Mouse (Mus musculus) embryonic facial prominence, embryonic 11.5 days (tissue): ENCODE measurements around the gene Pin1. TPM values are rescaled to one million over a fixed set of nuclear protein-coding genes. Genes with fewer than 3 reads are reported as not detected.
A peak's percentile ranks its signal among the peaks of the same experiment; 100 is the strongest.

Experiments
- ATAC-seq: fragments of 200-750 bp; cut with Nextera tagmentation; replicated peaks from 2 replicates; pipeline ENCODE4 v1.8.0; 2017; ENCODE audit warnings: low read depth; ENCODE audit not compliant: insufficient number of reproducible peaks, low FRiP score, low TSS enrichment
- DNase-seq: peaks from one replicate; pipeline ENCODE4 v3.0.0-alpha.2; 2015; ENCODE audit warnings: low spot score
- H3K27ac ChIP-seq: fragments of 300-500 bp; sonication (generic); replicated peaks from 2 replicates; pipeline ENCODE4 v1.5.1; 2014; ENCODE audit warnings: mild to moderate bottlenecking, low read depth, low read length, control low read depth
- H3K27me3 ChIP-seq: fragments of 300-500 bp; sonication (generic); 2 replicates; pipeline ENCODE4 v1.6.1; 2014; ENCODE audit warnings: mild to moderate bottlenecking, low read length, moderate library complexity, mixed read lengths; ENCODE audit not compliant: control insufficient read depth, insufficient read depth
- H3K36me3 ChIP-seq: fragments of 300-500 bp; sonication (generic); replicated peaks from 2 replicates; pipeline ENCODE4 v1.6.1; 2014; ENCODE audit warnings: low read depth, mild to moderate bottlenecking, low read length, moderate library complexity, mixed read lengths; ENCODE audit not compliant: control insufficient read depth, insufficient read depth
- H3K4me1 ChIP-seq: fragments of 300-500 bp; sonication (generic); 2 replicates; pipeline ENCODE4 v1.6.1; 2014; ENCODE audit warnings: low read length, mixed read lengths; ENCODE audit not compliant: control insufficient read depth, insufficient read depth
- H3K4me2 ChIP-seq: fragments of 300-500 bp; sonication (generic); 2 replicates; pipeline ENCODE4 v1.6.1; 2014; ENCODE audit warnings: low read depth, mild to moderate bottlenecking, control low read depth, low read length, moderate library complexity
- H3K4me3 ChIP-seq: fragments of 300-500 bp; sonication (generic); 2 replicates; pipeline ENCODE4 v1.5.1; 2014; ENCODE audit warnings: low read depth, low read length, control low read depth
- H3K9ac ChIP-seq: fragments of 300-500 bp; sonication (generic); replicated peaks from 2 replicates; pipeline ENCODE4 v1.6.1; 2014; ENCODE audit warnings: mild to moderate bottlenecking, control low read depth, low read length
- H3K9me3 ChIP-seq: fragments of 300-500 bp; sonication (generic); replicated peaks from 2 replicates; pipeline ENCODE4 v1.6.1; 2016; ENCODE audit warnings: mild to moderate bottlenecking, low read length, inconsistent platforms, mixed read lengths; ENCODE audit not compliant: control insufficient read depth
- WGBS: fragments of 180-500 bp; shearing (Covaris S2); extraction: QIAGEN DNeasy Blood & Tissue Kit; methylation state at CpG from one replicate; pipeline ENCODE4 v1.1.7; 2014; 5-methylcytosine and 5-hydroxymethylcytosine counted together
- polyA plus RNA-seq: library from polyadenylated mRNA; unstranded; fragments of >200 nt; fragmentation: Nextera tagmentation; extraction: Ambion mirVana; gene quantifications from 2 replicates; pipeline ENCODE4 v1.2.1, GENCODE M21; 2014

Pin1 gene
- polyA plus RNA-seq = 59.5 and 62.5 TPM in 2 replicates

DNA sequence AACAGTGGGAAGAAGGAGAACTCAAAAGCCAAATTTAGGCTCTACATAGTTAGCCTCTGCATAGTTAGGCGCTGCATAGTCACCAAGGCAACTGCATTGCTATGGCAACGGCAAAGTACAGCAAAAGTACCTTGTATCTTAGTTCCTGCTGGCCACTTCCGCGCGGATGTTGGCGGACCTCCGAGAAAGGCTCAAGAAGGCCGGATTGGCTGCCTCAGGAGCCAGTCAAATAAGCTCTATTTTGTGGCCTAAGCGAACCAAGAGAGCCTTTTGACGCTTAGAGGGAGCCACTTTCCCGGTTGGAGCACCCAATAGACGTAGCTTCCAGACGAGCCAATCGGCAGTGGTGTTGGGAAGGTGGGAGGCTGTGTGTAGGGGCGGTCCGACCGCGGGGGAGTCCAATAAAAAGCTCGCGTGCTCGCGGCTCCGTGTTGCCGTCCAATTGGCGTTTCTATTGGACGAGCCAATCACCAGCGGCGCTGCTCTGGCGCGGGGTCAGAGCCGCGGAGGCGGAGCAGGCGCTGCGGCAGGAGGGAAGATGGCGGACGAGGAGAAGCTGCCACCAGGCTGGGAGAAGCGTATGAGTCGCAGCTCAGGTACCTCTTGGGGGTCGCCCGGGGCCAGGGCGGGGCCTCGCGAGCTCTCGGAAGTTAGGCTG, at the start of gene Pin1:
Pin1 (plus strand) TSS at position 494 of the 658 bp plus-strand sequence.
- H3K4me2 ChIP-seq = peak within 1 kb of the TSS; percentile 51
- WGBS = under 1% methylated on average over 45 of the region's 45 CpGs
- H3K9ac ChIP-seq = peak within 1 kb of the TSS; percentile 86
- H3K4me1 ChIP-seq = no peaks in the 10 kb centered on the region
- no peaks in the 10 kb centered on the region for H3K9me3 ChIP-seq
- H3K36me3 ChIP-seq = no peaks in the 10 kb centered on the region; the same call in none of the 2 replicates
- DNase-seq (peak; percentile 99), ATAC-seq (peak; percentile 100)
- H3K4me3 ChIP-seq = peak within 1 kb of the TSS; percentile 95
- no peak within 1 kb of the TSS for H3K27ac ChIP-seq
- no peaks in the 10 kb centered on the region for H3K27me3 ChIP-seq

DNA sequence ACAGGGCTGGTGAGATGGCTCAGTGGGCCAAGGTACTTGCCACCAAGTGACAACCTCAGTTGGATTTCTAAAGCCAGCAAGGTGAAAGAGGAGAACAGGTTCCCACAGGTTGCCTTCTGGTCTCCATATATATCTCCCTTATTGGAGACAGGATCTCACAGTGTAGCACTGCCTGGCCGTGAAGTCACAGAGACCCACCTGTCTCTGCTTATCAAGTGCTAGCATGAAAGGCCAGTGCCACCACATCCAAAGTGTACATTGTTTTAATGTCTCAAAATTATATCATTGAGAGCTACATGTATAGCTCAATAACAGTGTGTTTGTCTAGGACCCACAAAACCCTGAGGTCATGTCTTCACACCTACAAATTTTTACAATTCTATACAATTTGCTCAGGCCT, 45.6 kb upstream of the Pin1 start:
- H3K4me3 ChIP-seq = no peak overlapping the region
- H3K27me3 ChIP-seq = no peaks in the 10 kb centered on the region
- ATAC-seq (no peak), DNase-seq (no peak)
- WGBS = 87% methylated on average over 1 of the region's 1 CpGs
- H3K36me3 ChIP-seq = no peaks in the 10 kb centered on the region; the same call in 1 of the 2 replicates
- no peak overlapping the region for H3K27ac ChIP-seq
- H3K4me2 ChIP-seq = no peak overlapping the region
- H3K4me1 ChIP-seq = no peaks in the 10 kb centered on the region
- H3K9ac ChIP-seq = no peak overlapping the region
- H3K9me3 ChIP-seq = no peaks in the 10 kb centered on the region

DNA sequence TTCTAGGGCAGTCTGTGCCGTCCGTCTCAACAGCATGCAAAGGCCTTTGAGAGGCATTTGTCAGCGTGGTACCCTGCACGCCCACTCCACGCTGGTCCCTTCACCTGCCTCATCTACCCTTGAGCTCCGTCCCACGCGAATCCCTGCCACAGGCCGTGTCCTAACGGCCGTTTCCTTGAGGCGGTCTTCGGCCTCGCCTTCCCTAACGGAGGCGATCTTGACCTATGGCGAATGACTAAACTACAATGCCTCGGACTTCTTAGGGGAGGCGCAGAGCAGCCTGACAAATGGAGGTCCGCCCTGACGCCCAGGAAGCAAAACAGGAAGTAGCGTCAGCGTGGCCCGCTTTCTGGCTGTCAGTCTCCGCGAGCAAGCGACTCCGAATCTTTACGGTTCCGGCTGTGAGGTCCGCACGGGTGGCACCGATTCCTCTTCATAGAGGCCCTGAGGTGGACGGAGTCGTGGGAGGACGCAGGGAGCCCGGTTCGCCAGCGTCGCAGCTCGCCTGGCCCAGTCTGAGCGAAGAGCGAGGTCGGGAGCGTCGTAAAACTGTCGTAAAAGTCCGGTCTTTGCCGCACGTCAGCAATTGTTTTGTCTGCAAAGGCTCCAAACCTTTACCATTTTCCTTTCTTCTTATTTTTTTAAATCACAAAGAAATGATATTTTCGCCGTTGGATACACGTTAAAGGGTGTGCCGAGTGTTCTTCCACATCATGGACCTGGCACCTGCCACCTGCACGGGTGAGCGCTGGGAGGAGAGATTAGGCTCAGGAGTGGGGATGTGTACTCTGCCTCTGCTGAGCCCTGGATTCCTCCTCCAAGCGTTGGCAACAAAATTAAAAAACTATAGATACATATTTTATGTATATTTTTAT, 44.6 kb upstream of the Pin1 start:
- WGBS = under 1% methylated on average over 57 of the region's 57 CpGs

DNA sequence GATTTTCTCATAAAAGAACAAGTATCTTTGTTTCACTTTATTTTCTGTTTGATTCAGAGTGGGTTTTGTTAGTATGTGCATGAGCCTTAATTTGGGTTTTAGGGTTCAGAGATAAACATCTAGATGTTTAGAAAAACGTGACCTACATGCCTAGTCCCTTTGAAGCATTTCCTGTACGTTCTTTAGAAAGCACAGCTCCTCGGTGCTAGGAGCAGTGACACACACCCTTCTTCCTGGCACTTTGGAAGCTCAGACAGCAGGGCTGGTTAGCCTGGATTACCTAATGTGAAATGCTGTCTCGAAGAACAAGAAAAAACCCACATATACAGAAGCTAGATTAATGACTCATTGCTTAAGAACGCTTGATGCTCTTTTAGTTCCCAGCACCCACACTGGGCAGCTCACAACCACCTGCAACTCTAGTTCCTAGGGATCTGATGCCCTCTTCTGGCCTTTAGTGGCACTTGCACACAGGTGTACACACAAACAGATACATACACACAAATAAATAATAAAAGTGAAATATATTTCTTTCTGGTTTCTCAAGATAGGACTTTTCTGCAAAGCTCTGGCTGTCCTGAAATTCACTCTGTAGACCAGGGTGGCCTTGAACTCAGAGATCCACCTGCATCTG, 41.9 kb upstream of the Pin1 start:
- DNase-seq = no peak
- Histone ChIP-seq H3K9ac (no peak overlapping the region), H3K4me1 (no peaks in the 10 kb centered on the region), H3K9me3 (no peaks in the 10 kb centered on the region), H3K4me2 (no peak overlapping the region), H3K27me3 (no peaks in the 10 kb centered on the region), H3K27ac (no peak overlapping the region), H3K36me3 (no peaks in the 10 kb centered on the region; the same call in 1 of the 2 replicates), H3K4me3 (no peak overlapping the region)
- 88% methylated on average over 5 of the region's 5 CpGs for WGBS
- no peak for ATAC-seq

More for the DNA sequence above, 44.6 kb upstream of the Pin1 start:
- Histone ChIP-seq H3K27ac (peak overlapping the region; percentile 86), H3K4me1 (no peaks in the 10 kb centered on the region), H3K4me2 (peak overlapping the region; percentile 65), H3K36me3 (no peaks in the 10 kb centered on the region; the same call in 1 of the 2 replicates), H3K27me3 (no peaks in the 10 kb centered on the region), H3K9me3 (no peaks in the 10 kb centered on the region), H3K9ac (peak overlapping the region; percentile 92), H3K4me3 (peak overlapping the region; percentile 77)
- DNase-seq = peak; percentile 94
- peak; percentile 78 for ATAC-seq

DNA sequence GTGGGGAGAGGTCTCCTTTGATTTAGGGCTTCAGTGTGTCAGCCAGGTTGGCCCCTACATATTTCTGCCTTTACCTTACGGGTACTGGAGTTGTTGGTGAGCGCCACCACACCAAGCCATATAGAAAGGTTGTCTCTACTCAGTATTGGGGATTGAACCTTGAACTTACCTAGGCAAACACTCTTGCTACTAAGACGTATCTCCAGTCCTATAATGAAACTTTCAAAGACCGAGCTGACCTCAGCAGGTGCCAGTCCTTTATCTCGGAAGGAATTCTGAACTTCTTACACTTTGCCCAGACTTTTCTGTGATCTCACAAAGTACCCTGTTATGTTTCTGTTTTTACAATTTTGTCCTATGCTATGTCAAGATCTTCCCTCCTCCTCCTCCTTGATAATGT, 39.9 kb upstream of the Pin1 start:
- H3K4me3 ChIP-seq = no peak overlapping the region
- H3K9me3 ChIP-seq = no peaks in the 10 kb centered on the region
- H3K4me2 ChIP-seq = no peak overlapping the region
- no peak overlapping the region for H3K9ac ChIP-seq
- H3K27me3 ChIP-seq = no peaks in the 10 kb centered on the region
- 83% methylated on average over 5 of the region's 5 CpGs for WGBS
- no peak for ATAC-seq
- H3K36me3 ChIP-seq = no peaks in the 10 kb centered on the region; the same call in 1 of the 2 replicates
- H3K4me1 ChIP-seq = no peaks in the 10 kb centered on the region
- H3K27ac ChIP-seq = no peak overlapping the region
- no peak for DNase-seq

DNA sequence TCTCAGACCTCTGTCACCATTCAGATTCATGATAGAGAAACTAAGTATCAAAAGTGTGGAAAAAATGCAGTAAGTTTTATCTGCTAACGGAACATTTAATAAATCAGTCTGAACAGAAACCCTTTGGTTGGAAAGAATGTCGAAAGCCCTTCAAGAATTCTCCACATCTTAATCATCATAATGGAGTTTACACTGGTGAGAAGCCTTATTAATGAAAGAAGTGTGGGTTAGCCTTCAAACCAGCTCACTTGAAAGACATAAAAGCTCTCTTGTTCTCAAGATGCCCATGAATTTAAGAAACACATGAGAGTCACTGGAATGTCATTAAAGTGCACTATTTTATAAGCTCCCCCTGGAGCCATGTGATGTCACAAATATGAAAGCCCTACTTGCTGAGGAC, 35.2 kb upstream of the Pin1 start:
- H3K27me3 ChIP-seq = no peaks in the 10 kb centered on the region
- H3K27ac ChIP-seq = no peak overlapping the region
- DNase-seq (no peak), ATAC-seq (no peak)
- no peak overlapping the region for H3K4me3 ChIP-seq
- H3K4me1 ChIP-seq = no peaks in the 10 kb centered on the region
- no peaks in the 10 kb centered on the region for H3K9me3 ChIP-seq
- 87% methylated on average over 2 of the region's 2 CpGs for WGBS
- H3K4me2 ChIP-seq = no peak overlapping the region
- no peak overlapping the region for H3K9ac ChIP-seq
- H3K36me3 ChIP-seq = no peaks in the 10 kb centered on the region

DNA sequence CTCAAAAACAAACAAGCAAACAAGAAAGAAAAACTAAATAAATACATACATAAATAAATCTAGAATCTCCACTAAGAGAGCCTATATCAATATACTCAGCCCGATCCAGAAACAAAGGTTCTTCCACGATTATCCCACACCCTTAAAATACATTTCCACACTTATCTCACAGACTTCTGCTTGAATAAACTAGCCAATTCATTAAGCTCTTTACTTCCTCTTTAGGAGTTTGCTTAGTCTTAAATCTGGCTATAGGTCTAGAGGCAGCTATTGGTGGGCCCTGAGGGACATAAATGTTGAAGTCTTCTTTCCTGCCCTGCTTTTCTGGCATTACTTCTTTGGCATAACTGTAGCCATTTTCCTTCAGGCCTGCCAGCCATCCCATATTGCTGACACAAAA, 20.6 kb upstream of the Pin1 start:
- ATAC-seq = no peak

More for the DNA sequence above, 20.6 kb upstream of the Pin1 start:
- H3K4me2 ChIP-seq = no peak overlapping the region
- 86% methylated on average over 2 of the region's 2 CpGs for WGBS
- DNase-seq = no peak
- no peak overlapping the region for H3K4me3 ChIP-seq
- H3K36me3 ChIP-seq = no peaks in the 10 kb centered on the region
- H3K27ac ChIP-seq = no peak overlapping the region
- H3K9ac ChIP-seq = no peak overlapping the region
- H3K4me1 ChIP-seq = no peaks in the 10 kb centered on the region
- no peaks in the 10 kb centered on the region for H3K27me3 ChIP-seq
- no peaks in the 10 kb centered on the region for H3K9me3 ChIP-seq
